Comparison of ENCODE assay signal across 23 mouse cellular contexts in genomic region chr6:136925049-136925448, GRCm38 (mm10). TPM values are rescaled to one million over a fixed set of nuclear protein-coding genes. Genes with fewer than 3 reads are reported as not detected.
DNase-seq lines count a peak whose midpoint lies in the region; ATAC-seq and TF ChIP-seq lines count a peak whose summit lies in the region.
"Had no signal": no experiment of that assay in that cellular context is flagged by ENCODE, and none has a peak within 500 bp of the region (broad histone marks: within the 10 kb centered on the region; RNA-seq: fewer than 3 reads in every experiment).

No protein-coding gene starts in this region.

- intact Hi-C loops in heart, postnatal 36 days (cut with DNase I): no loop called here

- H3K9ac ChIP-seq in heart, embryonic 13.5 days: 0 out of 2 replicates have a peak overlapping the region, but pooled peaks have one; percentile 14
- H3K9ac ChIP-seq in limb, embryonic 14.5 days (ENCODE audit: low read depth, low read length, severe bottlenecking): no peak overlapping the region
- H3K9ac ChIP-seq in liver, embryonic 12.5 days: no peak overlapping the region
- H3K9ac ChIP-seq: embryonic facial prominence, embryonic 13.5 days; forebrain, embryonic 15.5 days; hindbrain, embryonic 15.5 days; intestine, embryonic 15.5 days; limb, embryonic 12.5 days; liver, embryonic 15.5 days; midbrain, embryonic 13.5 days; neural tube, embryonic 13.5 days had no signal

- DNase-seq in heart, postnatal 36 days: no peak
- DNase-seq in thymus, adult 18-20 months: peak; percentile 26 to 55
- DNase-seq in thymus, postnatal 0 days (ENCODE audit: low spot score): no peak
- DNase-seq in limb, embryonic 14.5 days (ENCODE audit: low spot score): no peak
- peak; percentile 62 for DNase-seq in thymus, postnatal 4 days
- DNase-seq in embryo, embryonic 11 days: no peak
- DNase-seq: adrenal gland, postnatal 25 days; cerebellum, adult 9-10 months; heart, postnatal 4 days; kidney, adult 9 months; kidney, postnatal 4 days; layer of hippocampus, adult 9-11 months had no signal

- ATAC-seq in heart, embryonic 13.5 days (ENCODE audit: extremely low read depth, insufficient number of reproducible peaks, low FRiP score, low TSS enrichment): no peak
- 0 out of 2 replicates have a peak, but pooled peaks have one; percentile 30 for ATAC-seq in limb, embryonic 14.5 days (ENCODE audit: low FRiP score, low read depth)
- no peak for ATAC-seq in liver, embryonic 12.5 days
- ATAC-seq: forebrain, embryonic 15.5 days; intestine, embryonic 15.5 days; midbrain, embryonic 13.5 days had no signal

- no peaks in the 10 kb centered on the region for H3K9me3 ChIP-seq in heart, embryonic 13.5 days
- H3K9me3 ChIP-seq in limb, embryonic 14.5 days (ENCODE audit: control insufficient read depth, low read length): no peaks in the 10 kb centered on the region
- H3K9me3 ChIP-seq in liver, embryonic 12.5 days (replicated peaks): no peaks in the 10 kb centered on the region
- H3K9me3 ChIP-seq: embryonic facial prominence, embryonic 13.5 days; forebrain, embryonic 15.5 days; hindbrain, embryonic 15.5 days; intestine, embryonic 15.5 days; limb, embryonic 12.5 days; liver, embryonic 15.5 days; midbrain, embryonic 13.5 days; neural tube, embryonic 13.5 days had no signal

- no peak overlapping the region for H3K4me3 ChIP-seq in heart, embryonic 13.5 days
- no peak overlapping the region for H3K4me3 ChIP-seq in limb, embryonic 14.5 days (replicated peaks; ENCODE audit: low read length)
- H3K4me3 ChIP-seq in liver, embryonic 12.5 days: no peak overlapping the region
- H3K4me3 ChIP-seq: embryonic facial prominence, embryonic 13.5 days; forebrain, embryonic 15.5 days; hindbrain, embryonic 15.5 days; intestine, embryonic 15.5 days; left cerebral cortex, adult 2 months; limb, embryonic 12.5 days; liver, embryonic 15.5 days; midbrain, embryonic 13.5 days; neural tube, embryonic 13.5 days had no signal

- H3K4me2 ChIP-seq in heart, embryonic 13.5 days: no peak overlapping the region
- no peak overlapping the region for H3K4me2 ChIP-seq in limb, embryonic 14.5 days (replicated peaks; ENCODE audit: low read depth, low read length, severe bottlenecking)
- H3K4me2 ChIP-seq in liver, embryonic 12.5 days: no peak overlapping the region
- H3K4me2 ChIP-seq: embryonic facial prominence, embryonic 13.5 days; forebrain, embryonic 15.5 days; hindbrain, embryonic 15.5 days; intestine, embryonic 15.5 days; limb, embryonic 12.5 days; liver, embryonic 15.5 days; midbrain, embryonic 13.5 days; neural tube, embryonic 13.5 days had no signal

- TF ChIP-seq POLR2A in limb, embryonic 14.5 days (IDR thresholded peaks at IDR 0.05; ENCODE audit: borderline replicate concordance, extremely low read depth, insufficient read depth, insufficient read length): no peak

- WGBS in heart, embryonic 13.5 days: 60% methylated on average over 8 of the region's 8 CpGs
- WGBS in limb, embryonic 14.5 days: 40% methylated on average over 8 of the region's 8 CpGs
- 58% methylated on average over 8 of the region's 8 CpGs for WGBS in liver, embryonic 12.5 days (ENCODE audit: insufficient replicate concordance)

- H3K27ac ChIP-seq in heart, embryonic 13.5 days (replicated peaks): peak overlapping the region; percentile 53
- no peak overlapping the region for H3K27ac ChIP-seq in limb, embryonic 14.5 days (replicated peaks; ENCODE audit: low read depth, low read length)
- no peak overlapping the region for H3K27ac ChIP-seq in liver, embryonic 12.5 days
- H3K27ac ChIP-seq: embryonic facial prominence, embryonic 13.5 days; forebrain, embryonic 15.5 days; hindbrain, embryonic 15.5 days; intestine, embryonic 15.5 days; left cerebral cortex, adult 2 months; limb, embryonic 12.5 days; liver, embryonic 15.5 days; midbrain, embryonic 13.5 days; neural tube, embryonic 13.5 days had no signal

- H3K27me3 ChIP-seq in heart, embryonic 13.5 days (replicated peaks): no peaks in the 10 kb centered on the region
- H3K27me3 ChIP-seq in limb, embryonic 14.5 days (ENCODE audit: control insufficient read depth, insufficient read depth, low read length): no peaks in the 10 kb centered on the region
- H3K27me3 ChIP-seq in liver, embryonic 12.5 days (replicated peaks): no peaks in the 10 kb centered on the region
- H3K27me3 ChIP-seq: embryonic facial prominence, embryonic 13.5 days; forebrain, embryonic 15.5 days; hindbrain, embryonic 15.5 days; intestine, embryonic 15.5 days; limb, embryonic 12.5 days; liver, embryonic 15.5 days; midbrain, embryonic 13.5 days; neural tube, embryonic 13.5 days had no signal

- peaks cover 14% of the 10 kb centered on the region for H3K4me1 ChIP-seq in heart, embryonic 13.5 days
- peaks cover 4% of the 10 kb centered on the region; the same call in 1 of the 2 replicates for H3K4me1 ChIP-seq in limb, embryonic 14.5 days (ENCODE audit: control insufficient read depth, insufficient read depth, low read length)
- H3K4me1 ChIP-seq in liver, embryonic 12.5 days: no peaks in the 10 kb centered on the region
- H3K4me1 ChIP-seq: forebrain, embryonic 15.5 days; hindbrain, embryonic 15.5 days; intestine, embryonic 15.5 days; liver, embryonic 15.5 days; midbrain, embryonic 13.5 days; neural tube, embryonic 13.5 days had no signal

- H3K36me3 ChIP-seq in heart, embryonic 13.5 days: peaks cover 31% of the 10 kb centered on the region
- H3K36me3 ChIP-seq in limb, embryonic 14.5 days (ENCODE audit: control insufficient read depth, insufficient read depth, low read length): no peaks in the 10 kb centered on the region
- H3K36me3 ChIP-seq in liver, embryonic 12.5 days: peaks cover 37% of the 10 kb centered on the region
- H3K36me3 ChIP-seq: forebrain, embryonic 15.5 days; hindbrain, embryonic 15.5 days; intestine, embryonic 15.5 days; limb, embryonic 12.5 days; midbrain, embryonic 13.5 days; neural tube, embryonic 13.5 days had no signal

RNA-seq across cellular contexts. Expression of gene Pde6h, which starts 1.4 kb away (rescaled TPM):
- polyA plus RNA-seq in heart, embryonic 13.5 days (2015; fragmentation: Nextera tagmentation; extraction: Ambion mirVana): 0.36 TPM in 1 of 2 replicates, not detected in the other
- total RNA-seq in heart, postnatal 36 days (2021): not detected
- 0.75 and 0.89 TPM in 2 replicates for polyA plus RNA-seq in thymus, postnatal 0 days (2015; fragmentation: Nextera tagmentation; extraction: Ambion mirVana)
- 0.12 and 0.20 TPM in 2 replicates for polyA plus RNA-seq in limb, embryonic 14.5 days (2012; rRNA removed)
- 0.23 TPM in 1 of 2 replicates, not detected in the other for polyA plus RNA-seq in limb, embryonic 14.5 days (2014; fragmentation: Nextera tagmentation; extraction: Ambion mirVana)
- polyA plus RNA-seq in liver, embryonic 12.5 days (2016; fragmentation: Nextera tagmentation; extraction: Ambion mirVana): not detected in 2 replicates
- total RNA-seq: heart, postnatal 4 days had no signal
- polyA plus RNA-seq: embryonic facial prominence, embryonic 13.5 days; forebrain, embryonic 15.5 days; intestine, embryonic 15.5 days; liver, embryonic 15.5 days; midbrain, embryonic 13.5 days; neural tube, embryonic 13.5 days had no signal

RNA-seq across cellular contexts. Expression of gene Erp27, which starts 3.1 kb away (rescaled TPM):
- polyA plus RNA-seq in heart, embryonic 13.5 days (2015; fragmentation: Nextera tagmentation; extraction: Ambion mirVana): 0.80 and 0.96 TPM in 2 replicates
- not detected for total RNA-seq in heart, postnatal 36 days (2021)
- polyA plus RNA-seq in thymus, postnatal 0 days (2015; fragmentation: Nextera tagmentation; extraction: Ambion mirVana): 0.72 and 1.1 TPM in 2 replicates
- polyA plus RNA-seq in limb, embryonic 14.5 days (2012; rRNA removed): 0.52 and 0.59 TPM in 2 replicates
- 0.55 and 0.69 TPM in 2 replicates for polyA plus RNA-seq in limb, embryonic 14.5 days (2014; fragmentation: Nextera tagmentation; extraction: Ambion mirVana)
- 0.27 and 0.43 TPM in 2 replicates for polyA plus RNA-seq in liver, embryonic 12.5 days (2016; fragmentation: Nextera tagmentation; extraction: Ambion mirVana)
- total RNA-seq: adrenal gland, postnatal 25 days had no signal
- polyA plus RNA-seq: hindbrain, embryonic 15.5 days; midbrain, embryonic 13.5 days; neural tube, embryonic 13.5 days had no signal

RNA-seq across cellular contexts. Expression of gene Arhgdib, which starts 16.6 kb away (rescaled TPM):
- polyA plus RNA-seq in heart, embryonic 13.5 days (2015; fragmentation: Nextera tagmentation; extraction: Ambion mirVana): 85.1 and 86.5 TPM in 2 replicates
- total RNA-seq in heart, postnatal 36 days (2021): 10 to 100 TPM; 25.5 to 27.2 TPM
- 966 and 1,117 TPM in 2 replicates for polyA plus RNA-seq in thymus, postnatal 0 days (2015; fragmentation: Nextera tagmentation; extraction: Ambion mirVana)
- polyA plus RNA-seq in limb, embryonic 14.5 days (2012; rRNA removed): 104 TPM in 2 replicates
- polyA plus RNA-seq in limb, embryonic 14.5 days (2014; fragmentation: Nextera tagmentation; extraction: Ambion mirVana): 147 and 149 TPM in 2 replicates
- polyA plus RNA-seq in liver, embryonic 12.5 days (2016; fragmentation: Nextera tagmentation; extraction: Ambion mirVana): 120 and 122 TPM in 2 replicates

RNA-seq across cellular contexts. Expression of gene Mgp, which starts 49.4 kb away (rescaled TPM):
- 290 and 310 TPM in 2 replicates for polyA plus RNA-seq in heart, embryonic 13.5 days (2015; fragmentation: Nextera tagmentation; extraction: Ambion mirVana)
- total RNA-seq in heart, postnatal 36 days (2021): 100 to 1,000 TPM; 344 to 476 TPM
- 53.9 and 64.3 TPM in 2 replicates for polyA plus RNA-seq in thymus, postnatal 0 days (2015; fragmentation: Nextera tagmentation; extraction: Ambion mirVana)
- 534 and 645 TPM in 2 replicates for polyA plus RNA-seq in limb, embryonic 14.5 days (2012; rRNA removed)
- polyA plus RNA-seq in limb, embryonic 14.5 days (2014; fragmentation: Nextera tagmentation; extraction: Ambion mirVana): 338 and 360 TPM in 2 replicates
- polyA plus RNA-seq in liver, embryonic 12.5 days (2016; fragmentation: Nextera tagmentation; extraction: Ambion mirVana): 4.3 and 7.4 TPM in 2 replicates

Comparison
In these comparisons a context has a peak if more than half of its experiments do, and no peak if none do; other contexts are left out.
1. DNase-seq: peak in thymus, adult 18-20 months (2 of 2) and thymus, postnatal 4 days (single experiment); none in heart, postnatal 36 days (0 of 2), thymus, postnatal 0 days (single experiment), limb, embryonic 14.5 days (single experiment) and embryo, embryonic 11 days (single experiment).